Mouse (Mus musculus): ENCODE measurements around the gene Akap7.

GRCm38 (mm10) chr10:25184819-25185603, 122.7 kb downstream of the Akap7 start:
- TF ChIP-seq POLR2A (IDR thresholded peaks at IDR 0.05; ENCODE audit: low read depth, low read length) (no peak), CTCF (IDR thresholded peaks at IDR 0.05; ENCODE audit: extremely low read depth, insufficient read length, insufficient replicate concordance, low read depth, low read length) (no peak)
